Mouse (Mus musculus): ENCODE data around the gene Hectd4.

GRCm38 (mm10) chr5:121392667-121393380 lies 172.8 kb downstream of the Hectd4 start:
- TF ChIP-seq GATA1 (IDR thresholded peaks at IDR 0.05; ENCODE audit: borderline replicate concordance, low read length) (no peak), FLI1 (IDR thresholded peaks at IDR 0.05; ENCODE audit: low read length) (no peak)

Measured in megakaryocyte, embryonic 14.5 days (primary cell).